Mouse (Mus musculus): ENCODE measurements around the gene Anxa1.

DNA sequence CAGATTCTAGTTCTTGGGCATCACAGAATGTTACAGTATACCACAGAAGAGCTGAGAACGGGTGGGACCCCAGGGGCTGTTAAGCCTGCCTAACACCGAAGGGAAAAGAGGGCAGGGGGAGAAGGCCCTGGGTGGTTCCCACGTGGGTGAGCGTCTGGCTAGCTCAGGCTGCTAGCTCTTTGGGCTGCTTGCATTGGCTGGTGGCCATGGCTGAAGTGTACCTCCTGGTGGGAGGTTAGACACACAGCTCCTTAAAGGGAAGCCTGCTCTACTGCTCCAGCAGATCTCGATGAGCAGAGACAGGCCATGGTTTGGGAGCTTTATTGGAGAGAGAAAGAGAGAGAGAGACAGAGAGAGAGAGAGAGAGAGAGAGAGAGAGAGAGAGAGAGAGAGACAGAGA lies 46.3 kb upstream of the Anxa1 start:
- TF ChIP-seq CTCF (IDR thresholded peaks at IDR 0.05; ENCODE audit: control insufficient read depth, insufficient read depth, insufficient replicate concordance, low read depth, low read length) (no peak), POLR2A (IDR thresholded peaks at IDR 0.05; ENCODE audit: control insufficient read depth, low read depth, low read length) (no peak)

All from testis, adult 2 months (tissue).